16 mouse cellular contexts compared by ENCODE assay signal in the genomic region with DNA sequence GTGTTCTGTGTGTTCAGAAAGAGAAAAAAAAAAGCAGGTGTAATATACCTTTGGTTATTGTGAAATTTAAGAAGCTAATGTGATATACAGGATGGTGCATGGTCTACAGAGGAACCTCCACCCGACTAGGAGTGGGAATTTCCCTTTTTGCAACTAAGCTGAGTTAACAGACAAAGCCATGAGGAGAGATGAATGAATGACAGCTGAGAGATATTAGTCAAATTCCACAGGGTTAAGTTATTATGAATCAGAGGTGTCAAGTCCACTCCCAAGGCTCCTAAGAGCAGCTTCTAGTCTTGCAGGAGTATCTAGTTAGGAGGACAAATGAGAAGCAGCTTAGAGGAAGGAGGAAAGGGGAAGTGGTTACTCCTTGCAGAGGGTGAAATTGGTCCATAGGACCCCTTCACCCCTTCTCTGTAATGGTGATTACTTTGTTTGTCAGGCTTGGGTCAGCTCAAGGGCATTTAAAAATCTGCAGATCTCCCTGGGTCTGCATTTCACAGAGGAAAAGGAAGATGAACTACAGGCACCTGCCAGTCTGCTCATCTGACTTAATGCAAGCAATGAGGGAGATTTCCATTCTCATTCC. TPM values are rescaled to one million over a fixed set of nuclear protein-coding genes. Genes with fewer than 3 reads are reported as not detected.
DNase-seq lines count a peak whose midpoint lies in the region; ATAC-seq lines count a peak whose summit lies in the region.
"Had no signal": no experiment of that assay in that cellular context is flagged by ENCODE, and none has a peak within 500 bp of the region (broad histone marks: within the 10 kb centered on the region; RNA-seq: fewer than 3 reads in every experiment).

No protein-coding gene starts in this region.

- DNase-seq in heart, adult 11 months, result peak; percentile 88
- DNase-seq in heart, postnatal 4 days, result no peak
- peak; percentile 12 to 44 for DNase-seq in spleen, postnatal 36 days (ENCODE audit: low spot score in 2 of 2)
- no peak for DNase-seq in spleen, postnatal 10 days (ENCODE audit: low spot score in 2 of 2)
- DNase-seq in kidney, adult 8-10 months, result no peak
- DNase-seq: adrenal gland, postnatal 10 days; cerebellum, adult 2 months; cerebellum, postnatal 36 days; heart, postnatal 14 days; kidney, postnatal 4 days had no signal

- ATAC-seq in megakaryocyte, adult 5-6 weeks (ENCODE audit: poor library complexity, severe bottlenecking), result peak; percentile 43
- no peak for ATAC-seq in erythroid progenitor cell, adult 5-6 weeks (replicated peaks; ENCODE audit: low FRiP score, poor library complexity, severe bottlenecking)
- ATAC-seq: intestine, embryonic 15.5 days; midbrain, embryonic 13.5 days; Patski had no signal

RNA-seq across cellular contexts. Expression of a gene that starts 4.3 kb away (rescaled TPM):
- total RNA-seq in heart, postnatal 4 days (2021), result 100 to 1,000 TPM; 332 to 358 TPM
- 247 and 264 TPM in 2 replicates for total RNA-seq in megakaryocyte, adult 5-6 weeks (2015)
- total RNA-seq in megakaryocyte, adult 5-6 weeks (2017), result 206 and 218 TPM in 2 replicates
- 952 and 1,049 TPM in 2 replicates for total RNA-seq in erythroid progenitor cell, adult 5-6 weeks (2015; ENCODE audit: low replicate concordance)
- 745 and 1,012 TPM in 2 replicates for total RNA-seq in erythroid progenitor cell, adult 5-6 weeks (2017; ENCODE audit: low replicate concordance)

RNA-seq across cellular contexts. Expression of a gene that starts 50.4 kb away (rescaled TPM):
- total RNA-seq in heart, postnatal 4 days (2021), result not detected
- not detected in 2 replicates for total RNA-seq in megakaryocyte, adult 5-6 weeks (2015)
- total RNA-seq in megakaryocyte, adult 5-6 weeks (2017), result not detected in 2 replicates
- total RNA-seq in erythroid progenitor cell, adult 5-6 weeks (2015; ENCODE audit: low replicate concordance), result 3.6 TPM in 1 of 2 replicates, not detected in the other
- not detected in 2 replicates for total RNA-seq in erythroid progenitor cell, adult 5-6 weeks (2017; ENCODE audit: low replicate concordance)
- total RNA-seq: adrenal gland, postnatal 10 days; gastrocnemius, adult 18-20 months; heart, postnatal 14 days had no signal

Comparison
In these comparisons a context has a peak if more than half of its experiments do, and no peak if none do; other contexts are left out.
1. DNase-seq: peak in heart, adult 11 months (single experiment) and spleen, postnatal 36 days (2 of 2); none in heart, postnatal 4 days (single experiment), spleen, postnatal 10 days (0 of 2) and kidney, adult 8-10 months (0 of 2).